Mouse (Mus musculus): ENCODE measurements at regions not wholly inside any gene's neighbourhood (a gene's known extent, or its start where the extent isn't known, plus 50 kb on each side); places are given as distances from the start of the nearest gene placed in this dataset.

GRCm38 (mm10) chr14:62191624-62192023 lies 100.8 kb upstream of the Rnaseh2b start:
- DNase-seq: no peak

GRCm38 (mm10) chr14:62192814-62193213 lies 99.6 kb upstream of the Rnaseh2b start:
- DNase-seq: no peak

GRCm38 (mm10) chr14:62193371-62193770 lies 99.0 kb upstream of the Rnaseh2b start:
- peak; percentile 30 to 57 for DNase-seq

GRCm38 (mm10) chr14:62196776-62197175 lies 95.6 kb upstream of the Rnaseh2b start:
- DNase-seq: no peak

GRCm38 (mm10) chr14:62198476-62199190 lies 93.8 kb upstream of the Rnaseh2b start:
- no peak for DNase-seq

GRCm38 (mm10) chr14:62215071-62215470 lies 77.3 kb upstream of the Rnaseh2b start:
- no peak for DNase-seq

- DNase-seq: no peak
Observed at GRCm38 (mm10) chr14:62216995-62217394, 75.4 kb upstream of the Rnaseh2b start.

- no peak for DNase-seq
Observed at GRCm38 (mm10) chr14:62217971-62218370, 74.4 kb upstream of the Rnaseh2b start.

GRCm38 (mm10) chr14:62218716-62219115 lies 73.7 kb upstream of the Rnaseh2b start:
- peak; percentile 43 to 66 for DNase-seq

GRCm38 (mm10) chr14:62220770-62221169 lies 71.6 kb upstream of the Rnaseh2b start:
- DNase-seq: no peak
